Mouse (Mus musculus) adrenal gland, postnatal 36 days (tissue): Measurements from ENCODE around the gene Paf1. TPM values are rescaled to one million over a fixed set of nuclear protein-coding genes. Genes with fewer than 3 reads are reported as not detected.
"Not testable (repeated sequence)": the region's sequence is repeated elsewhere in the genome, so short reads cannot be mapped to it uniquely, and the experiment has no call there.

Experiments
- DNase-seq, 2 experiments: peaks; one replicate each; pipeline ENCODE4 v3.0.0; 2021; ENCODE audit warnings: mixed read lengths in 1 of 2
- total RNA-seq, 2 experiments: library from RNA; stranded (reverse); gene quantifications; 2 replicates each; pipeline ENCODE4 v1.2.3; 2021

Paf1 gene
- total RNA-seq, 2 experiments from 2014 or later: 67.3 to 77.7 TPM

DNA sequence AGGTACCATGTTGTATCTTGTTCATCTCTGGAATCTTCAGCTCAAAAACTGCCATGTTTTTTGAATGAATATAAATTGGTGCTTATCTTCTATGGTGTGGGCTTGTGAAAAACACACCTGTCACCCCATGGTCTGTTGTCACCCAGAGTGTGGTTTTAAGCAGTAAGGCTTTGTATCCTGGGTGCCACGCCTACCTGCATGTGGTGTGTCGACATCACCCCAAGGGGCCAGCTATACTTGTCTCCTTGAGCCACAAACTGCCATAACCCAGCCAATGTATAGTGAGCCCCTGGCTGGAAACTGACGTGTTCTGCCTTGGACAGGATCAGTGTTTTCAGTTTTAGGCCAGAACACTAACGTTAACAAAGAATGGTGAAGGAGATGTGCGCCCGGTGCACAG, 8.6 kb upstream of the Paf1 start:
- DNase-seq: no peak

DNA sequence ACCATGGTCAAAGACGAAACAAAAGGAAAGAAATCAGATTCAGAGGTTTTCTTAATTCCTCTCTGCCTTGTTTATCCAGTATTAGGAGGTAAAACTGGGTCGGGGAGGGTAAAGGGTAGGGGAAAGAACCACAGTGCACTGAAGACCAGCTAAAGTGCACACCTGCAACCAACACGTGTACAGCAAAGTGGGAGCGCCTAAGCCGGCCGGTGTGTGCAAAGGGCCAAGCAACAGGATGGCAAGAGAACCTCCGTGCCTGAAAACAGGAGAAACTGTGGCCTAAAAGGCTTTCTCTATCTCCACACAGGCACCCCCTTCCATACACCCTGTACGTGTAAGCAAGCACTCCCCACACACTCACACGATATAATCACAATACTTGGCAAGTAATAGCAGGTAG, 7.6 kb upstream of the Paf1 start:
- no peak for DNase-seq

DNA sequence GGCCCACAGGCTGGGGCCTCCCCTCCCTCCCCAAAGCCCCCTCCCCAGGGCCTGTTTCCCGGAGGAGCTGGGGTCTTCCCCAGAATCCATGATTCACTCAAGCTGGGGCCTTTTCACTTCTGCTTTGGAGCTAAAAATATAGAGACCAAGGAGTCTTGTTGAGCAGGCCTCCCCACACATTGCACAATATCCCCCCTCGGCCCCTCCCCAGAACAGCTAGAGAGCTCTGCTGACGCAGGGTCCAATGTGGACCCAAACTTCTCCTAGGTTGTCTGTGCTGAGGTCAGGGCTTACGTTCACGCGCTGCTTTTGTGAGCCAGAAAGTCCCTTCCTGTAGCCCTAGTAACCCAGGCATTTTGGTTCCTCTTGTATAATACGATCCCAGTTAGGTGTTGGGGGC, 6.7 kb upstream of the Paf1 start:
- peak in 1 of 2 experiments; percentile 42 for DNase-seq

DNA sequence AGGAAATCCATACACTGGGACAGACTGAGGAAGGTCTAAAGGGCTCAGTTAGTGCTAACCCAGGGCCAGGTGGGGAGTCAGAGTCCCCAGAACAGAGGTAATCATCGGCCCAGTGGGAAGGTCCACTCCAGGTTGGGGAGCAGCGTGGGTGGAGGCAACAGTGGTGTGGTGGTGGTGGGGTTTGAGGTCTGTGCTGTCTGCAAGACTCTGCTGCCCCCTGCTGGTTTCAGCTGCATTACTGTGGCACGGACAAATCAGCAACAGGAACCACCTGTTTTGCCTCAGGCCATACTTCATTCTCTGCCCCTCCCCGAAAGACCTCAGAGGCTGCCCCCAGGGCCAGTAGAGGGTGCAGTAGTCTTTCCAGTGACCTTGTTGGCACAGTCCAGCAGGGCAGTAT, 6.3 kb upstream of the Paf1 start:
- peak; percentile 86 to 93 for DNase-seq

GRCm38 (mm10) chr7:28386877-28387276, 5.9 kb upstream of the Paf1 start:
- not testable (repeated sequence) for DNase-seq

- DNase-seq: not testable (repeated sequence)
Observed at GRCm38 (mm10) chr7:28387384-28387783, 5.4 kb upstream of the Paf1 start.

- peak; percentile 25 to 37 for DNase-seq
Observed at GRCm38 (mm10) chr7:28390331-28390730, 2.4 kb upstream of the Paf1 start.

DNA sequence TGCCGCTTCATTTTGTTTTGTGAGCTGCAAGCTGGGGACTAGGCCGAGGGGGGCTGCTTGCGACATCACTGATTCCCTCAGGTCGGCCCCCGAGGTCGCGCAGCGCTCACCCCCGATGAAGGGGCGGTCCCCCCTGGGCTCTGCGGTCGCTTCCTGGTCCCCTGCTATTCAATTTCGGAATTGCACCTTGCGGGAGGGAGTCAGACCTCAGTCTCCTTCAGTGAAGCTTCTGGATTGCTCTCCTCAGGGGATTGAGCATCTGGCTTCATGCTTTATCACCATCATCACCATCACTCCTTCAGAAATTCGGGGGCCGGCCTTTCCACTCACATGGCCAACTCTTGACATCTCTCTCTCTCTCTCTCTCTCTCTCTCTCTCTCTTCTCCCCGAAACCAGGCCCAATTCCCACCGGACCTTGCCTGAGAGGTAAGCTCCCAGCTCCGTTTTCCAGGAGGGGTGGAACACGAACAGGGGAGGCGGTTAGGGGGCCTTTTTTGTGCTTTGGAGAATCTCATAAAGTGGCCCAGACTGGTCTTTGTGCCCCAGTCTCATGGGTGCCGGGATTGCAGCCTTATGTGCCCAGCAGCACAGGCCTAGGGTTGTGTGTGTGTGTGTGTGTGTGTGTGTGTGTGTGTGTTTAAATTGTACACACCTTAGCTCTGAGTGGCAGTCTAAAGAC, 661 bp downstream of the Paf1 start:
- no peak for DNase-seq

GRCm38 (mm10) chr7:28395425-28395824, 2.7 kb downstream of the Paf1 start:
- DNase-seq: no peak

DNA sequence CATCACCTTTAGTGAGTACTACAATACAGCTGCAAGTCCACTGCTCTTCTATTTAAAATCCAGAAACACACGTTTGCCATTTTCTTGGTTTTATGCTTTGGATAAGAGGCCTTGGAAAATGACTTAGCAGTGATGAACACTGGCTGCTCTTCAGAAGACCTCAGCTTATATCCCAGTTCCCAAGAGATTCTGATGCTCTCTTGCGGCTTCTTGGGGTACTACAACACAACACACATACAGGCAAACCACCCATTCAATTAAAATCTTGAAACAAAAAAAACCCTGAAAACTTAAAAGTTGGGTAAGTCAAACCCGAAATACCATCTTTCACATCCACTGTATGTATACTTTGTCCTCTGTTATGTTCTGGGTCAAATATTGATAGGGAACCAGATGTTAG, 5.2 kb downstream of the Paf1 start:
- peak in 1 of 2 experiments; percentile 44 for DNase-seq

DNA sequence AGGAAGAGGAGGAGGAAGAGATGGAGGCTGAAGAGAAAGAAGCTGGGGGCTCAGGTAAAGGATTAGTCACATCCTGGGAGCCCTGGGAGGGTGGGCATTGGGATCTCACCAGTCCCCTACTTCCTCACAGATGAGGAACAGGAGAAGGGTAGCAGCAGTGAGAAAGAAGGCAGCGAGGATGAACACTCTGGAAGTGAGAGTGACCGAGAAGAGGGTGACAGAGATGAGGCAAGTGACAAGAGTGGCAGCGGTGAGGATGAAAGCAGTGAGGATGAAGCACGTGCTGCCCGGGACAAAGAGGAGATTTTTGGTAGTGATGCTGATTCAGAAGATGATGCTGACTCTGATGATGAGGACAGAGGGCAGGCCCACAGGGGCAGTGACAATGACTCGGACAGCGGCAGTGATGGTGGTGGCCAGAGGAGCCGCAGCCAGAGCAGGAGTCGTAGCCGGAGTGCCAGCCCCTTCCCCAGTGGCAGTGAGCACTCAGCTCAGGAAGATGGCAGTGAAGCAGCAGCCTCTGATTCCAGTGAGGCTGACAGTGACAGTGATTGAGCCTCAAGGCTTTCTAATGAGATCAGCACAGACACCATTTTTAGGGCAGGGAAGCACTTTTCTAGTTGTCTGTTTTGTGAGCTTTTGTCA, 6.1 kb downstream of the Paf1 start:
- no peak for DNase-seq

DNA sequence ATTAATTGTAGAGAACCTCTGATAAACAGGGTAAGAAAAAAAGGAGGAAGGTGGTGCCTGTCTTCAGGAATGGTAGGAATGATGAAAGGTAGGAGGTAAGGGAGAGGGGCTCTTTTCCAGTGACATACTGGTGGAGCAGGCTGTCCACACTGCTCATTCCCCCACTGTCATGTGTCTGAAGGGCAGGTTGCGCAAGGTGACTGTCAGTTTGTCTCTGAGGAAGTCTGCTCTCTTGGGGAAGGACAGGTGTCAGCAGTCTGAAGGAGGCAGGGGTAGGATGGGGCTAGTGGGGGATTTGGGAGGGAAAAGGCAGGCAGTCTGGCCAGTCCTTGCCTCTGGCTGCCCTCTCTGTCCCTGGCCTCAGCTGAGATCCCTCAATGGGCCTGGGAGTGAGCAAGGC, 8.3 kb downstream of the Paf1 start:
- no peak for DNase-seq

GRCm38 (mm10) chr7:28401942-28402341, 9.2 kb downstream of the Paf1 start:
- no peak for DNase-seq

GRCm38 (mm10) chr7:28410841-28411475, 18.2 kb downstream of the Paf1 start:
- DNase-seq: peak; percentile 81 to 84

DNA sequence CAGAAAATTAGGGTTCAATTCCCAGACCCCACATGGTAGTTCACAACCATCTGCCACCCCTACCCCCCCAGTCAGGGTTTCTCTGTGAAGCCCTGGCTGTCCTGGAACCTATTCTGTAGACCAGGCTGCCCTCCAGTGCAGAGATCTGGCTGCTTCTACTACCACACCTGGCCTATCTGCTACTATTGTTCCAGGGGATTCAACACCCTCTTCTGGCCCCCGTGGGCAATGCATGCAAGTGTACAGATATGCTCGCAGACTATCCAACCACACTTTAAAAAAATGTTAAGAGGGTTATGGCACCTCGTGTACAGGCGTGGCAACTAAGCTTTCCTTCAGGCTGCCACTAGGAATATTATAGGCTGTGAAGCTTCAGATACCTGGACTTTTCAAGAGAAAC, 20.1 kb downstream of the Paf1 start:
- no peak for DNase-seq

DNA sequence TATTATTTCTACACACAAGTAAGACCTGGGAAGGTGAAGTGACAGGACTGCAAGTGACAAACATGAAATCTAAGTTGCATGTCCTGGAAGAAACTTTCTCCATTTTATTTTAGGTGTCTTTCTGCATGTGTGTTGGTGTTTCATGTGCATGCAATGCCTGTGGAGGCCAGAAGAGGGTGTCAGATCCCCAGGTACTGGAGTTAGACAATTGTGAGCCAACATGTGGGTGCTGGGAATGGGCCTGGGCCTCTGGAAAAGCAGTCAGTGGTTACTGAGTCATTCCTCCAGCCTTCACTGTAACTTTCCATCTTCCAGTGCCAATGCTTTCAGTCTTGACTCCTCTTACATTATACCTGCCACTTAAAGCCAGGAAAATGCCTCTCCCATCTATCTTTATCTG, 24.6 kb downstream of the Paf1 start:
- no peak for DNase-seq

DNA sequence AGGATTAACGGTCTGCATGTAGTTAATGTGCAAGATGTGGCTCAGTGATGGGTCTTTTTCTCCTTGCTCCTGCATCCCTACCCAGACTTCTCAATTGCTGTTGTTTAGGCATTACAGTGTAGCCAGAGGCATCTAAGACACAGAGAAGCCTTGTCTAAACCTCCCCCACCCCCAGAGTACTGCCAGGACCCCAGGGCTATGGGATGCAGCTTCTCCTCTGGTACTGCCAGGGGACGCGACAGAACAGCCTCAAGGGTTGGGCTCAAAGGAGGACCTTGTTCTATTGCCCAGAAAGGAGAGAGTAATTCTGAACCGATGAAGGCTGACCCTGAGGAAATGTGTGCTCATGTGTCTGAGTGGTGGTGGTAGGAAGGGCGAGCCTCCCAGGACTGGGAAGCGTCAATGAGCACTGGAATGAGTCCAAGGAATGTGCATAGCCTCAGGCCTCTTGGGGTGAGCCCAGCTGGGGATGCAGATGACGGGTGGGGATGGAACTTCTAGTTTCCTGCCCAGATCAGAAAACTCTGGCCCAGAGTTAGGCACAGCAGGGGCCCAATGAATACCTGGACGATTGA, 25.4 kb downstream of the Paf1 start:
- peak; percentile 44 to 61 for DNase-seq

DNA sequence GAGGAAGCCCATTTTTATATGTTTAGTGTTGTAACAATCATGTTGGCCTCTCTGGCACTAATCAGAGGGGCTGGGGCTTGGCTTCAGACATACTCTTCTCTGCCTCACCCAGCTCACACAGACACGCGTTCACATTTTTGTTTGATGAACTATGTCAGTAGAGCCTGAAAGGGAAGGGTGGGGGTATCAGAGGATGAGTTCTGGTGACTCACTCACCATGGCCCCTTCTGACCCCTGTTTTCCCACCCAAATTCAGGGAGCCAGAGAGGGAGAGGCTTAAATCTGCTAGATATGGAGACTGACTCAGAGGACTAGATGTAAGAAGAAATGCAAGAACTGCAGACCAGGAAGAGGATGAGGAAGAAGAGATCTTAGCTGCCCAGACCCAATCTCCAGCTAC, 26.7 kb downstream of the Paf1 start:
- DNase-seq: no peak

DNA sequence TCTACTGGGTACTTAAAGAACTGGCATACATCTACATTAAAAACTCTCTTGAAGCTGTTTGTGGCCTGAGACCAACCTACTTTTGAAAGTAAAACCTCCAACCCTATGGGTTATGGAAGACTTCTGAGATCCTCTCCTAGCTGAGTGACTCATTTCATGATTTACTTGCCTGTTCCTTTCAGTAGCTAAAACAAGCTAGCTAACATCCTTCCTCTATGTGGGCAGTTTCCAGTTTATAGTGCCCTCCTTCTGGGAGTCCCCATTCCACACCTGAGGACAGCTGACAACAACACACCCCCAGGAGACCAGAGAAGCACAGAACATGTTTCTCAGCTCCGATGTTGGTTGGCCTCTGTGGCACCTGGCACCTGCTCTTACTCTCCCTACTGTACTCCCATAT, 30.3 kb downstream of the Paf1 start:
- no peak for DNase-seq

DNA sequence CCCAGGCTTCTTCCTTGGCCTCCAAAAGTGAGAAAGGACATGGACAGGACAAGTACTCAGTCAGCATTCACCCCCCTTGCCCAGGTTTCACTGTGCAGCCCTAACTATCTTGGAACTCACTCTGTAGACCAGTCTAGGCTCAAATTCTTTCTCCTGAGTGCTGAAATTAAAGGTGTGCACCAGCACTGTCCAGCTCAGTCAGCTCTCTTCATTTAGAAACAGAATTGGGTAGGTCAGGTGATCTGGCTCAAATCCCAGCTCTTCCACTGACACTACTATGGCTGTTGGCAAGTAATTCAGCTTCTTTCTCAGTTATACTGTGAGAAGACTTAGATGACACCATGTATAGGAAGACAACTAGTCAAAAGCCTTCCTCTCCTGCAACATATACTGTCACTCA, 35.0 kb downstream of the Paf1 start:
- DNase-seq: no peak

GRCm38 (mm10) chr7:28430512-28430911, 37.8 kb downstream of the Paf1 start:
- no peak for DNase-seq

DNA sequence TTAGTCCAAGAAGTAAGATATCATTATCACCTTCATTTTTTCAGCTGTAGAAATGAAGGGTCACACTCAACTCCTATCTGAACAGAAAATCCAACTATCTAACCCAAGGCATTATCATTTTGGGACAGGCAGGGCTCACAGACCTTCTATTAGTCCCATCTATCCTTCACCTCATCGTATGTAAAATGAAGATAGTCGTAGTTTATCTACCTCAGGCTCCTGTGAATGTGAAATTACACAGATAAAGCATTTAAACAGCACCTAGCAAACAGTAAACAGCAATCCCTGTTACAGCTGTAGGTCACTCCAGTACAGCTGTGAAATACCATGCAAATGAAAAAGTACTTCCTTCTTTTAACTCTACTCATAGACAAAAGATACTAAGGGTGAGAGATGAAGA, 39.5 kb downstream of the Paf1 start:
- DNase-seq: no peak

GRCm38 (mm10) chr7:28435660-28436259, 43.0 kb downstream of the Paf1 start:
- peak in 1 of 2 experiments; percentile 41 for DNase-seq
